Mouse (Mus musculus): ENCODE data around the gene Tufm.

Gene Tufm

DNA sequence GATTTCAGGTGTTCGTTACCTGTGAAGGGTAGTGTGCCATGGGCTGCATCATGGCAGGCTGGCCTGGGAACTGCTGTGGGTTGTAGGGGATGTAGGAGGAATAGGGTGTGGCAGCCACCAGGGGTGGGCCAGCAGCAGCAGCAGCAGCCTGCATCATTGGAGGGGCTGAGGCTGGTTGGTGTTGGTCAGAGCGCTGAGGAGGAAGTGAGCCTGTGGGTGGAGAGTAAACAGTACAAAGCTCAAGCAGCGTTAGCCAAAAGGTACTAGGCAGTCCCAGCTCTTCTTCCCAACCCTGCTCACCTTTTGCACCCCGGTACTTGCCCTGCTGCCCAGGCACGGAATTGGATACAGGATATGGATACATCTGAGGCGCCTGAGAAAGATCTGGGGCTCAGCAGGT lies 7.0 kb downstream of the Tufm start:
- Histone ChIP-seq H3K36me3 (ENCODE audit: insufficient read depth, low read length) (peaks cover 100% of the 10 kb centered on the region), H3K27me3 (ENCODE audit: insufficient read depth, low read length) (no peaks in the 10 kb centered on the region), H3K9me3 (ENCODE audit: low read length) (no peaks in the 10 kb centered on the region), H3K4me1 (replicated peaks; ENCODE audit: low read depth, low read length) (peaks cover 65% of the 10 kb centered on the region), H3K4me3 (replicated peaks; ENCODE audit: low read length) (no peak overlapping the region)
- TF ChIP-seq NANOG (IDR thresholded peaks at IDR 0.05; ENCODE audit: borderline replicate concordance, low read length) (no peak), POU5F1 (IDR thresholded peaks at IDR 0.05; ENCODE audit: borderline replicate concordance, low read length) (no peak), CTCF (conservative IDR thresholded peaks at IDR 0.05; ENCODE audit: low read length) (no peak)

- Histone ChIP-seq H3K36me3 (ENCODE audit: insufficient read depth, low read length) (peaks cover 98% of the 10 kb centered on the region), H3K9me3 (ENCODE audit: low read length) (no peaks in the 10 kb centered on the region), H3K4me1 (replicated peaks; ENCODE audit: low read depth, low read length) (peaks cover 85% of the 10 kb centered on the region), H3K4me3 (replicated peaks; ENCODE audit: low read length) (no peak overlapping the region), H3K27me3 (ENCODE audit: insufficient read depth, low read length) (no peaks in the 10 kb centered on the region)
- TF ChIP-seq CTCF (conservative IDR thresholded peaks at IDR 0.05; ENCODE audit: low read length) (no peak), POU5F1 (IDR thresholded peaks at IDR 0.05; ENCODE audit: borderline replicate concordance, low read length) (no peak), NANOG (IDR thresholded peaks at IDR 0.05; ENCODE audit: borderline replicate concordance, low read length) (no peak)
Measured at GRCm38 (mm10) chr7:126496475-126496874, 9.3 kb downstream of the Tufm start.

GRCm38 (mm10) chr7:126497966-126498365 lies 10.8 kb downstream of the Tufm start:
- no peaks in the 10 kb centered on the region for H3K27me3 ChIP-seq (ENCODE audit: insufficient read depth, low read length)
- H3K4me1 ChIP-seq (replicated peaks; ENCODE audit: low read depth, low read length): peaks cover 72% of the 10 kb centered on the region
- H3K4me3 ChIP-seq (replicated peaks; ENCODE audit: low read length): no peak overlapping the region
- H3K36me3 ChIP-seq (ENCODE audit: insufficient read depth, low read length): peaks cover 83% of the 10 kb centered on the region
- no peaks in the 10 kb centered on the region for H3K9me3 ChIP-seq (ENCODE audit: low read length)
- TF ChIP-seq POU5F1 (IDR thresholded peaks at IDR 0.05; ENCODE audit: borderline replicate concordance, low read length): no peak
- TF ChIP-seq NANOG (IDR thresholded peaks at IDR 0.05; ENCODE audit: borderline replicate concordance, low read length): no peak
- TF ChIP-seq CTCF (conservative IDR thresholded peaks at IDR 0.05; ENCODE audit: low read length): no peak

DNA sequence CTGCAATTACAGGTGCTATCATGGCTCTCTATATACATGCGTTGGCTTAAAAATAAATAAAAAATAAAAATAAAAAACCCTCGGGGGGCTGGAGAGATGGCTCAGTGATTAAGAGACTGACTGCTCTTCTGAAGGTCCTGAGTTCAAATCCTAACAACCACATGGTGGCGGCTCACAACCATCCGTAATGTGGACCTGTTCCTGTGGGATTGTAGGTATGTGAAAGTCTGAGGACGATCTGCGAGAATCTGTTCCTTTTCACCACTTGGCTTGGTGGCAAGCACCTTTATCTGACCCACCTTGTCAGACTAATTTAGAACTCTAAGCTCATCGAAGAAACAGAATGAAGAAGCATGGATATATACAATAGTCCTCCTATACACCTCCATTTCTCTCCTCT lies 12.3 kb downstream of the Tufm start:
- Histone ChIP-seq H3K27me3 (ENCODE audit: insufficient read depth, low read length) (no peaks in the 10 kb centered on the region), H3K4me3 (replicated peaks; ENCODE audit: low read length) (no peak overlapping the region), H3K9me3 (ENCODE audit: low read length) (no peaks in the 10 kb centered on the region), H3K36me3 (ENCODE audit: insufficient read depth, low read length) (peaks cover 69% of the 10 kb centered on the region), H3K4me1 (replicated peaks; ENCODE audit: low read depth, low read length) (peaks cover 64% of the 10 kb centered on the region)
- TF ChIP-seq NANOG (IDR thresholded peaks at IDR 0.05; ENCODE audit: borderline replicate concordance, low read length): no peak
- TF ChIP-seq POU5F1 (IDR thresholded peaks at IDR 0.05; ENCODE audit: borderline replicate concordance, low read length): no peak
- no peak for TF ChIP-seq CTCF (conservative IDR thresholded peaks at IDR 0.05; ENCODE audit: low read length)

DNA sequence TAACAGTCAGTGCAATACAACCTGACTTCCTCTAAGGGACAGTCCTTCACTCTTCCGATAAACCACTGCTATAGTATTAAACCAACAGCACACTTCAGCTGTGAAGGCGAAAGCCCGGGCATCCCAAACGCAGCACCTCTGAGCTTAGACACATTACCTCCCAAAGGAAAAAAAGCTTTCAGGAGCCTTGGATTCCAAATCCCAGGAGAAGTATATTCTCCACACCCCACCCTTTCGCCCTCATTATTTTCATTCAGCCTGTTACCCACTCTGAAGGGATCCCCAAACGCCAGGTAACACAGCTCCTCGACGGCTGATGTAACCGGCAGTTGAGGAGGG lies 14.5 kb downstream of the Tufm start:
- Histone ChIP-seq H3K4me3 (replicated peaks; ENCODE audit: low read length) (peak overlapping the region; percentile 100), H3K36me3 (ENCODE audit: insufficient read depth, low read length) (peaks cover 47% of the 10 kb centered on the region), H3K27me3 (ENCODE audit: insufficient read depth, low read length) (no peaks in the 10 kb centered on the region), H3K9me3 (ENCODE audit: low read length) (no peaks in the 10 kb centered on the region), H3K4me1 (replicated peaks; ENCODE audit: low read depth, low read length) (peaks cover 72% of the 10 kb centered on the region)
- no peak for TF ChIP-seq POU5F1 (IDR thresholded peaks at IDR 0.05; ENCODE audit: borderline replicate concordance, low read length)
- TF ChIP-seq NANOG (IDR thresholded peaks at IDR 0.05; ENCODE audit: borderline replicate concordance, low read length): no peak
- no peak for TF ChIP-seq CTCF (conservative IDR thresholded peaks at IDR 0.05; ENCODE audit: low read length)

DNA sequence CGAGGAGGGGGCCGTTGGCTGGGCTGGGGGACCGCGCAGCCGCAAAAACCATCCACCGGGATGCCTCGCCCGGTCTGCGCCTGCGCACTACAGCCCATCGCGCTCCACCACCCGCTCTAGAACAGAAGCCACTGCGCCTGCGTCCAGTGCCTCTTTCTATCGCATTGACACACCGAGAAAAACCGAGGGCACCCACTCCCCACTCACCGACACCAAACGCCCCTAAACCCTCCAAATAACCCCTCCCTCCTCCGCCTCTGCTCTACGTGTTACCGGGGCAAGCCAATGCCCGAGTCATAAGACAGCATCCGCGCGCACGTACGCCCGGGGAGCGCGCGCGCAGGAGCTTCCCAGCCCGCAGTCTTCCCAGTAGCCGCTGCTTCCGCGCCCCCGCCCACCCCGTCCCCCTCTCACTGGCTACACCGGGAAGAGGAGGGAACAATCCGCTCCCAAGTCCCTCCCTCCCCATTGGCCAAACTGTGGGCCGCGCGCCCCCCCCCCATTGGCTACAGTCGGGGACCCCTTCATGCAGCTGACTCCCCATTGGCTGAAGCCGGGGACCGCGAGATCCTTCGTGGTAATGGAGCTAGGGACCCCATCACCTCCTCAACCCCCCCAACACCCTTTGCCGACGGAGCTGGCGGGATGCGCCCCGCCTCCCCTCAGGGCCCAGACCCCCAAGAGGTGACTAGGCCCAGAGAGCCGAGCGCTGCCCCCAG lies 15.0 kb downstream of the Tufm start:
- Histone ChIP-seq H3K27me3 (ENCODE audit: insufficient read depth, low read length) (no peaks in the 10 kb centered on the region), H3K9me3 (ENCODE audit: low read length) (no peaks in the 10 kb centered on the region), H3K4me1 (replicated peaks; ENCODE audit: low read depth, low read length) (peaks cover 72% of the 10 kb centered on the region), H3K36me3 (ENCODE audit: insufficient read depth, low read length) (peaks cover 41% of the 10 kb centered on the region), H3K4me3 (replicated peaks; ENCODE audit: low read length) (peak overlapping the region; percentile 100)
- TF ChIP-seq NANOG (IDR thresholded peaks at IDR 0.05; ENCODE audit: borderline replicate concordance, low read length): no peak
- no peak for TF ChIP-seq POU5F1 (IDR thresholded peaks at IDR 0.05; ENCODE audit: borderline replicate concordance, low read length)
- TF ChIP-seq CTCF (conservative IDR thresholded peaks at IDR 0.05; ENCODE audit: low read length): no peak

GRCm38 (mm10) chr7:126502751-126503150 lies 15.6 kb downstream of the Tufm start:
- H3K4me1 ChIP-seq (replicated peaks; ENCODE audit: low read depth, low read length): peaks cover 66% of the 10 kb centered on the region
- TF ChIP-seq NANOG (IDR thresholded peaks at IDR 0.05; ENCODE audit: borderline replicate concordance, low read length) (no peak), POU5F1 (IDR thresholded peaks at IDR 0.05; ENCODE audit: borderline replicate concordance, low read length) (no peak), CTCF (conservative IDR thresholded peaks at IDR 0.05; ENCODE audit: low read length) (no peak)
- H3K36me3 ChIP-seq (ENCODE audit: insufficient read depth, low read length): peaks cover 36% of the 10 kb centered on the region
- H3K9me3 ChIP-seq (ENCODE audit: low read length): no peaks in the 10 kb centered on the region
- no peaks in the 10 kb centered on the region for H3K27me3 ChIP-seq (ENCODE audit: insufficient read depth, low read length)
- peak overlapping the region; percentile 100 for H3K4me3 ChIP-seq (replicated peaks; ENCODE audit: low read length)

DNA sequence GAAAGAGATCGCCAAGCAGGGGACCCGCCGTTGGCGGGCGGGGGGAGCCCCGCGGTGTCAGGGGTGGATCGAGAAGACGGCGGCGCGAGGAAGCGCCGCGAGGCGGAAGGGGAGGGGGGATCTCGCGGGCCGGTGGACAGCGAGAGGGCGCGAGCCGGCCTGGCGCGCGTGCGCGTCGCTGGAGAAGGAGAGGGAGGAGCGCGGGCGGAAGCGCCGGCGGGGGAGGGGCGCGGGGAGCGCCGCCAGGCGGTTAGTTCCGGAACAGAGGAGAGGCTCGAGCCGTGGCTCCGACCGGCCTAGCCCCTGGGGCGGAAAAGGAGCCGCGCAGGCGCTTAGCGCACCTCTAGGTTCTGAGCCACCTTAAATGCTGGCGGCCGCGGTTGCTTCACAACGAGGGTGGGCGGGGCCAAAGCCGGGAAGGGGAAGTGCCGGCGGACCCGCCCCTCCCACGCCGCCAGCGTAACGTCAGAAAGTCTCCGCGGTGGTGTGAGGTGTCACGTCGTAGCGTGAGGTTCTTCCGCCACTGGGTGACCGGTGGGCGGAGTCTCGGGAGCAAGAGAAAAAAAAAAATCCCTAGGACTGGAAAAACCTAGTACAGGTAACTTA lies 16.2 kb downstream of the Tufm start, which contains the start of gene Atxn2l:
Atxn2l (minus strand) TSS at position 165 of the 606 bp plus-strand sequence.
- H3K27me3 ChIP-seq (ENCODE audit: insufficient read depth, low read length): no peaks in the 10 kb centered on the region
- peaks cover 29% of the 10 kb centered on the region for H3K36me3 ChIP-seq (ENCODE audit: insufficient read depth, low read length)
- no peaks in the 10 kb centered on the region for H3K9me3 ChIP-seq (ENCODE audit: low read length)
- peak within 1 kb of the TSS; percentile 100 for H3K4me3 ChIP-seq (replicated peaks; ENCODE audit: low read length)
- H3K4me1 ChIP-seq (replicated peaks; ENCODE audit: low read depth, low read length): peaks cover 60% of the 10 kb centered on the region
- no peak for TF ChIP-seq NANOG (IDR thresholded peaks at IDR 0.05; ENCODE audit: borderline replicate concordance, low read length)
- TF ChIP-seq POU5F1 (IDR thresholded peaks at IDR 0.05; ENCODE audit: borderline replicate concordance, low read length): no peak
- TF ChIP-seq CTCF (conservative IDR thresholded peaks at IDR 0.05; ENCODE audit: low read length): no peak
